Mouse (Mus musculus): ENCODE results near the gene Ankrd27.

DNA sequence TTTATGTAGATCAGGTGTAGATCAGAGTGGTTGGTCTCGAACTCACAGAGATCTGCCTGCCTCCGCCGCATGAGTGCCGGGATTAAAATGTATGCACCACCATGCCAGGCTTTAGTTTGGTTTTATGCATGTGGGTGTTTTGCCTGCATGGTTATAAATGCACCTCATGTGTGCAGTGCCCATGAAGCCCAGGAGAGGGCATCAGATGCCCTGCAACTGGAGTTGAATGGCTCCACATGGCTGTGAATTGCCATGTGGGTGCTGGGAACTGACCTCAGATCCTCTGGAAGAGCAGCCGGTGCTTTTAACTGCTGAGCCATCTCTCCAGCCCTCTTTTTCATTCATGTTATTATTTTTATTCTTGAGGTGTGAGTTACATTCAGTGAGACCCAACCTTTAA, 40.0 kb downstream of the Ankrd27 start:
- TF ChIP-seq CTCF (IDR thresholded peaks at IDR 0.05; ENCODE audit: extremely low read depth, insufficient read depth, low read length): no peak
- no peak for TF ChIP-seq POLR2A (IDR thresholded peaks at IDR 0.05; ENCODE audit: extremely low read depth, insufficient read depth, low read length)

Data from cortical plate, adult 2 months (tissue).